Mouse (Mus musculus) neural tube, embryonic 11.5 days (tissue): ENCODE measurements around the gene Sox21. TPM values are rescaled to one million over a fixed set of nuclear protein-coding genes. Genes with fewer than 3 reads are reported as not detected.

ENCODE experiments used
- ATAC-seq: fragments of 200-750 bp; cut with Nextera tagmentation; 2 replicates; pipeline ENCODE4 v1.8.0; 2017; ENCODE audit warnings: moderate number of reproducible peaks, mild to moderate bottlenecking, moderate TSS enrichment, moderate library complexity; ENCODE audit not compliant: insufficient read depth, low FRiP score, low TSS enrichment
- DNase-seq: peaks from one replicate; pipeline ENCODE4 v3.0.0-alpha.2; 2015; ENCODE audit warnings: low spot score
- H3K27ac ChIP-seq: fragments of 300-500 bp; sonication (generic); 2 replicates; pipeline ENCODE4 v1.5.1; 2014; ENCODE audit warnings: low read depth, mild to moderate bottlenecking, low read length
- H3K27me3 ChIP-seq: fragments of 300-500 bp; sonication (generic); 2 replicates; pipeline ENCODE4 v1.6.1; 2014; ENCODE audit warnings: mild to moderate bottlenecking, low read length, mixed read lengths; ENCODE audit not compliant: control insufficient read depth, insufficient read depth
- H3K36me3 ChIP-seq: fragments of 300-500 bp; sonication (generic); 2 replicates; pipeline ENCODE4 v1.6.1; 2014; ENCODE audit warnings: mild to moderate bottlenecking, low read length, moderate library complexity, mixed read lengths; ENCODE audit not compliant: control insufficient read depth, insufficient read depth
- H3K4me1 ChIP-seq: fragments of 300-500 bp; sonication (generic); 2 replicates; pipeline ENCODE4 v1.6.1; 2014; ENCODE audit warnings: low read length, mixed read lengths; ENCODE audit not compliant: control insufficient read depth, insufficient read depth
- H3K4me2 ChIP-seq: fragments of 300-500 bp; sonication (generic); 2 replicates; pipeline ENCODE4 v1.6.1; 2014; ENCODE audit warnings: low read depth, mild to moderate bottlenecking, moderate library complexity
- H3K4me3 ChIP-seq: fragments of 300-500 bp; sonication (generic); 2 replicates; pipeline ENCODE4 v1.5.1; 2014; ENCODE audit warnings: low read depth, low read length
- H3K9ac ChIP-seq: fragments of 300-500 bp; sonication (generic); 2 replicates; pipeline ENCODE4 v1.6.1; 2014; ENCODE audit warnings: mild to moderate bottlenecking, low read length
- H3K9me3 ChIP-seq: fragments of 300-500 bp; sonication (generic); 2 replicates; pipeline ENCODE4 v1.6.1; 2016; ENCODE audit warnings: low read length; ENCODE audit not compliant: control insufficient read depth
- WGBS: fragments of 180-500 bp; shearing (Covaris S2); extraction: QIAGEN DNeasy Blood & Tissue Kit; methylation state at CpG from one replicate; pipeline ENCODE4 v1.1.7; 2014; 5-methylcytosine and 5-hydroxymethylcytosine counted together
- polyA plus RNA-seq: library from polyadenylated mRNA; unstranded; fragments of >200 nt; fragmentation: Nextera tagmentation; extraction: Ambion mirVana; gene quantifications from 2 replicates; pipeline ENCODE4 v1.2.1, GENCODE M21; 2014

Gene Sox21
- polyA plus RNA-seq, 1 experiment from 2014 or later = 12.8 TPM

DNA sequence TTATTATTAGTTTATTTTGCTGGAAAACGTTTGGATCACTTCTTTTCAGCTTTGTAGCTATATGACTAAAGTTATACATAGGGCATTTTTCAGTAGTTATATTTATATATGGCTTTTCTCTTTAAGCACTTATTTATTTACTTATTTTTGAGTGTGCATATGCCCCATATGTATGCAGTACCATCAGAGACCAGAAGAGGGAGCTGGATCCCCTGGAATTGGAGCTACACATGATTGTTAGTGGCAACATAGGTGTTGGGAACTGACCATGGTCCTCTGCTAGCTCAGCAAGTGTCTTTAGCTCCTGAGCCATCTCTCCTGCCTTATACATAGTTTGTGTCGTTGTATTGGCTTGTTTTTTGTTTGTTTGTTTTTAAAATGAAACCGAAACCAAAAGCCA, 29.5 kb downstream of the Sox21 start:
- no peak overlapping the region for H3K27ac ChIP-seq
- DNase-seq (no peak), ATAC-seq (no peak)
- WGBS = 88% methylated on average over 3 of the region's 3 CpGs
- H3K27me3 ChIP-seq = no peaks in the 10 kb centered on the region
- H3K4me3 ChIP-seq = no peak overlapping the region
- H3K36me3 ChIP-seq = no peaks in the 10 kb centered on the region
- H3K4me1 ChIP-seq = no peaks in the 10 kb centered on the region
- no peak overlapping the region for H3K9ac ChIP-seq
- H3K4me2 ChIP-seq = no peak overlapping the region
- H3K9me3 ChIP-seq = no peaks in the 10 kb centered on the region

DNA sequence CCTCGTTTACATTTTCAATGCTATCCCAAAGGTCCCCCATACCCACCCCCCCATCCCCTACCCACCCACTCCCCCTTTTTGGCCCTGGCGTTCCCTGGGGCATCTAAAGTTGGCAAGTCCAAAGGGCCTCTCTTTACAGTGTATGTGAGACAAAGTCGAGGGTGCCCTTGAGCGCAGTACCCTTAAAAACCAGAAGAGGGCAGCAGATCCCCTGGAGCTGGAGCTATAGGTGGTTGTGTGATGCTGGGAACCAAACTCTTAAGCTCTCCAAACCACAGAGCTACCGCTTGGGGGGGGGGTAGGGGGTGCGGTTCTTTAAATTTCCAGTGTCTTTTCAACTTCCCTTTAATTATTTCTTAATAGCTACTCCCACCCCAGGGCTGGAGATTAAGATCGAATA, 33.8 kb downstream of the Sox21 start:
- H3K36me3 ChIP-seq = no peaks in the 10 kb centered on the region
- no peak overlapping the region for H3K9ac ChIP-seq
- no peak overlapping the region for H3K4me2 ChIP-seq
- H3K27ac ChIP-seq = no peak overlapping the region
- no peaks in the 10 kb centered on the region for H3K9me3 ChIP-seq
- no peak overlapping the region for H3K4me3 ChIP-seq
- DNase-seq = no peak
- 80% methylated on average over 7 of the region's 7 CpGs for WGBS
- no peaks in the 10 kb centered on the region for H3K4me1 ChIP-seq
- no peaks in the 10 kb centered on the region for H3K27me3 ChIP-seq
- no peak for ATAC-seq

DNA sequence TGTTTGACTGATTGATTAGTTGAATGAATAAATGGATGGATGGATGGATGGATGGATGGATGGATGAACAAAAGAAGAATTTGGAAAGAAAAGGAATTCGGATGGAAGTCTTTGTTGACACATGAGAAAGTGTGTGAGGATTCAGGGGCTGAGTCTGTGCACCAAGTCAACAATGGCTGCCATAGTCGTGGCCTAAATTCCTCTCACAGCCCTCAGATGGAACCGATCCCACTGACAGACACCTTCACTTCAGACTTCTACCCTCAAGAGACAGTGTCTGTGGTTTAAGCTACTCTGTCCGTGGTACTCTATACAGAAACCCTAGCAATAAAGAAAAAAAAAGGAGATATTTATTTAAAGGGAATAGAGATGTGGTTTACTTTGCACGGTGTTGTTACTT, 34.8 kb downstream of the Sox21 start:
- no peak overlapping the region for H3K4me3 ChIP-seq
- H3K4me1 ChIP-seq = no peaks in the 10 kb centered on the region
- WGBS = 91% methylated on average over 5 of the region's 5 CpGs
- no peak overlapping the region for H3K4me2 ChIP-seq
- H3K27ac ChIP-seq = no peak overlapping the region
- ATAC-seq (no peak), DNase-seq (no peak)
- no peaks in the 10 kb centered on the region for H3K27me3 ChIP-seq
- H3K36me3 ChIP-seq = no peaks in the 10 kb centered on the region
- no peak overlapping the region for H3K9ac ChIP-seq
- H3K9me3 ChIP-seq = no peaks in the 10 kb centered on the region

DNA sequence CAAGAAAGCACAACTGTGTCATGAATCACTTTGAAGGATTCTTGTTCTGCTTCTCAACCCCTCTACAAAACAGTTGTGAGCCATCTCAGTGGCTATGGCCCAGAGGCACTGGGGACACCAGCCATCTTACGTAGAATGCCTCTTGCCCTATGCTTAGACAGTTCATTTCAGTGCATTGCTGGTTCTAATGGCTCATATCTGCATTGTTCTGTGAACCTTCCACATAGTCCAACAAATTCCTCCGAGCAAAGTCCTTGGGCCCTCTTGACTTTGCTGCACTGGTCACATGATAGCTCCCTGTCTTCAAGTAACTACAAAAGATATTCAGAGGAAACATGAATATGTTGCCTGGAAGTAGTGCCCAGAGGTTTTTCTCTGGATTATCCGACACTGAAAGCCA, 36.1 kb downstream of the Sox21 start:
- Histone ChIP-seq H3K36me3 (no peaks in the 10 kb centered on the region), H3K4me1 (no peaks in the 10 kb centered on the region), H3K9ac (no peak overlapping the region), H3K4me3 (no peak overlapping the region), H3K4me2 (no peak overlapping the region), H3K9me3 (no peaks in the 10 kb centered on the region), H3K27me3 (no peaks in the 10 kb centered on the region), H3K27ac (no peak overlapping the region)
- no peak for ATAC-seq
- 90% methylated on average over 3 of the region's 3 CpGs for WGBS
- DNase-seq = no peak

DNA sequence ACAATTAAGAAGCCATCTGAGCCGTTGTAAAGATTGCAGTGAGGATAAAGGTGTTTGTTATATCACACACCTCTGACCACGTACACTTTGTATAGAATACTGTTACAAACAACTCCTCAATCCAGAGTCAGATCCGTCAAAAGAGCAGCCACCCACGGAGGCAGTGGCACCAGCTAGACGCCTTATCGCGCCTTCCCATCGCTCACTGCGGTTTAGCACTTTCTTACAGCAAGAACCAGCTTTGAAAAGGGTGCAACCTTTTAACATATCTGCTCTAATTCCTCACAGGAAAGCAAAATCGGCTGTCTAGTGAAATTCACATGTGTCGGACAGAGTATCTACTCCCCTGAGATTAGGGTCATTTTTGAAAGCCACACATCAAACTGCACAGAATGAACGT, 39.8 kb downstream of the Sox21 start:
- Histone ChIP-seq H3K27ac (no peak overlapping the region), H3K36me3 (no peaks in the 10 kb centered on the region), H3K9ac (no peak overlapping the region), H3K4me1 (no peaks in the 10 kb centered on the region), H3K4me2 (no peak overlapping the region), H3K9me3 (no peaks in the 10 kb centered on the region), H3K4me3 (no peak overlapping the region), H3K27me3 (no peaks in the 10 kb centered on the region)
- no peak for ATAC-seq
- DNase-seq = no peak
- 75% methylated on average over 12 of the region's 12 CpGs for WGBS

DNA sequence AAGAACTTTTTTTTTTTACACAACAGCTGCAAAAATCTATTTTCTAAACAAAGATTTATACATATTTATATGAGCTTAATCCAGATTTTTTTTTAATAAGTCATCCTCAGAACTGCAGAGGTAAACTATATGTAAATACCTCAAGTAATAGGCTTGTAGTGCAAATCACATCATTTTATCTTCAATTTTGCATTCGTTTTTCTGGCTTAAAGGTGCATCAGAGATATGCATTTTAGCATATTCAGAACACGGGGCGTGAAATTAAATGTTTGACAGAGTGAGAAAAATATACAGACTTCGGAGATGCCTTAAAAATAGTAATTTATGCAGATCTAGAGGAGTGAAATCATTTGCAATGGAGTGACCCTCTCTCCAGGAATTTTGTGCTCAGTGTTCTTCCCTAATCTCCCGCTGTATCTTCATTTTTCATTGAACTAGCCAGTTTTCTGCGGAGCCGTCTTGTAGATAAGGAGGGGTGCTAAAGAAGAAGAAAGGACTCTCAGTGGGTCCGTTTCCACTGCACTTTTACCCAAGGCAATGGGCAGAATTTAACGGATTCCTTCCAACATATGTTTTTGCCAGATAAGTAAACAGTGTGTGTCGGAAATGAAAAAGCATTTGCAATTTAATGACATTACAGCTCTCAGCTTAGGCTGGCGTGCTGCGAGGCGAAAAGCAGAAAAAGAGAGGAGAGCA, 42.5 kb downstream of the Sox21 start:
- Histone ChIP-seq H3K27ac (no peak overlapping the region), H3K4me2 (no peak overlapping the region), H3K9ac (no peak overlapping the region), H3K9me3 (no peaks in the 10 kb centered on the region), H3K36me3 (no peaks in the 10 kb centered on the region), H3K27me3 (no peaks in the 10 kb centered on the region), H3K4me3 (no peak overlapping the region), H3K4me1 (no peaks in the 10 kb centered on the region)
- no peak for ATAC-seq
- DNase-seq = no peak
- WGBS = 69% methylated on average over 13 of the region's 13 CpGs

DNA sequence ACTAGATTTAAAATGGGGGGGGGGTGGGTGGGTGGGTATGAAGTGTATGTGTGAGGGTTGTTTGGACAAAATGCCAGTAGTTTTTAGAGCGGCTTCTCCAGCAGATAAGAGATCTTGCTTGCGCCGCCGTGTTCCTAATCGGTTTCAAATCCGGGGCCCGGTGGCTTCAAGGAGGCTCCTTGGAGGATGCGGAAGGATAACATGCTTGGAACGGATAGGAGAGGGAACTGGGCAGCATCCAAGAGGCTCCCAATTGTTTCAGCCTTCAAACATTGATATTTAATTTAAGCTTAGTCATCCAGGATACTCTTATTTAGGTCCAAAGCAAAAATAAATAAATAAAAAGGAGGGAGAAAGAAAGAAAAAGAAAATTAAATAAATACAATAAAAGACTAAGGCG, 43.2 kb downstream of the Sox21 start:
- H3K27me3 ChIP-seq = no peaks in the 10 kb centered on the region
- ATAC-seq (no peak), DNase-seq (no peak)
- no peaks in the 10 kb centered on the region for H3K9me3 ChIP-seq
- no peaks in the 10 kb centered on the region for H3K36me3 ChIP-seq
- WGBS = 62% methylated on average over 10 of the region's 10 CpGs
- no peak overlapping the region for H3K9ac ChIP-seq
- H3K4me3 ChIP-seq = no peak overlapping the region
- H3K4me2 ChIP-seq = no peak overlapping the region
- no peaks in the 10 kb centered on the region for H3K4me1 ChIP-seq
- no peak overlapping the region for H3K27ac ChIP-seq

DNA sequence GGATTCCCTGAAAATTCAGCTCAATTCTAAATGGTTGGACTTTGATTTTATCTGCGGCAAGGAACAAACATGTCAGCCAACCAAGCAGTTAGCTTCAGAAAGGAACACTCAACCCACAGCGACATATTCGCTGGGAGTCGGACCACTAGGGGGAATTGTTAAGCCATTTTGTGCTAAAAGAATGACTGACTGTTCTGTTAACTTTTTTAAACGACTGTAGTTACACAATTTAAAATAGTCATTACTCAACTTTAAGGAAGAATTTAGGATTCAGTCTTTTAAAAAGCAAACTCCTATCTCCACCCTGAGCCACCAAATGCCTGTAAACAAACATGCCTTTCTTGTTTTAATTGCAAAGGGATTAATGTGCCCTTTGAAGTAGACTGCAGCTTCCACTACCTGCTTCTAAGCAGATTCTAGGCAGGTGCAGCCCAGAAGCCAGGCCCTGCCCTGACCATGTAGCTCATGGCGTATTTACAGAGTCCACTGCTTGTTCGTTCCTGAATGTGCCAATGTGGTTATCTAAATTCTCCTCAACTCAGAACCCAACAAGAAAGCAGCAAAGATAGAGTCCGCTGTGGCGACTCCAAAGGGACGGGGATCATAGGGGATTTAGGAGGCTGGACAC, 43.7 kb downstream of the Sox21 start:
- Histone ChIP-seq H3K9ac (no peak overlapping the region), H3K36me3 (no peaks in the 10 kb centered on the region), H3K4me3 (no peak overlapping the region), H3K27ac (no peak overlapping the region), H3K4me2 (no peak overlapping the region), H3K9me3 (no peaks in the 10 kb centered on the region), H3K27me3 (no peaks in the 10 kb centered on the region), H3K4me1 (no peaks in the 10 kb centered on the region)
- no peak for DNase-seq
- 49% methylated on average over 10 of the region's 10 CpGs for WGBS
- ATAC-seq = no peak

DNA sequence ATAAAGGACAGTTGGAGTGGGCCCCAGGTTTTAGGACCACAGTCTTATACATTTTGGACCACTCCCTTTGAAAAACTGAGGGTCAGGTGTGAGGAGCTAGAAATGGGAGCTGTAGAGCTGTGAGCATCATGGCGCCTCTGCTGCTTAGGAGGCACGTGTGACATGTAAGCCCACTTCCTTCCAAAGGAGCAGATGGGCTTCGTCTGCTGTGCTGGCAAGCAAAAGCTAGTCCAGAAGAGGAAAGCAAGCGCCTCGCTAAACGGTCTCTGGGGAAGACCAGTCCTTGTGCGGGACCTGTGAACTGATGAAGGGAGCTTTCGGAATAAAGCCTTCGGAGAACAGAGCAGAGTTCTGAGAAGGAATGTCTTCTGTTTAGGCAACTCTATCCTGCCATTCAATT, 45.4 kb downstream of the Sox21 start:
- H3K9ac ChIP-seq = no peak overlapping the region
- ATAC-seq (no peak), DNase-seq (no peak)
- no peaks in the 10 kb centered on the region for H3K27me3 ChIP-seq
- H3K36me3 ChIP-seq = no peaks in the 10 kb centered on the region
- no peak overlapping the region for H3K27ac ChIP-seq
- WGBS = 94% methylated on average over 9 of the region's 9 CpGs
- no peaks in the 10 kb centered on the region for H3K9me3 ChIP-seq
- H3K4me2 ChIP-seq = no peak overlapping the region
- H3K4me3 ChIP-seq = no peak overlapping the region
- no peaks in the 10 kb centered on the region for H3K4me1 ChIP-seq
